Mouse (Mus musculus) retina, embryonic 14.5 days (tissue): ENCODE measurements around the gene Dock7.
"Not testable (repeated sequence)": the region's sequence is repeated elsewhere in the genome, so short reads cannot be mapped to it uniquely, and the experiment has no call there.

Source experiments
- DNase-seq: peaks from one replicate; pipeline ENCODE4 v3.0.0-alpha.2; 2015; ENCODE audit warnings: low spot score

Gene Dock7

DNA sequence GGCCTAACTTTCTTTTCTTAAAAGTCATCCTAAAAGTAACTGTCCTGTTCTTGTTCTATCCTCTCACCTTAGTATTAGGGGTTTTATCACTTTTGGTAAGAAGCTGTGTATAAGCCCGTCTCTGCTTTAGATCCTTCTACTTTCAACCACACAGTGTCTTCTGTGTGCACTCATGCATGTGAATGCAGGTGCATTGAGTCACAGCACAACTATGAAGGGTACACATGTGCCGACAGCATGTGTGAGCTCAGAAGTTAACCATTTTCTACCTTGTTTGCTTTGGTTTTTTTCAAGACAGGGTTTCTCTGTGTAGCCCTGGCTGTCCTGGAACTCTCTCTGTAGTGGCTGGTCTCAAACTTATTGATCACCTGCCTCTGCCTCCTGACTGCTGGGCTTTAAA is 114.4 kb downstream of the Dock7 start:
- DNase-seq: no peak

GRCm38 (mm10) chr4:99005574-99005973 is 115.1 kb downstream of the Dock7 start:
- no peak for DNase-seq

GRCm38 (mm10) chr4:98993491-98993890 is 127.2 kb downstream of the Dock7 start:
- DNase-seq: no peak

- DNase-seq: no peak
These were observed 136.0 kb downstream of the Dock7 start for GRCm38 (mm10) chr4:98984701-98985100.

DNA sequence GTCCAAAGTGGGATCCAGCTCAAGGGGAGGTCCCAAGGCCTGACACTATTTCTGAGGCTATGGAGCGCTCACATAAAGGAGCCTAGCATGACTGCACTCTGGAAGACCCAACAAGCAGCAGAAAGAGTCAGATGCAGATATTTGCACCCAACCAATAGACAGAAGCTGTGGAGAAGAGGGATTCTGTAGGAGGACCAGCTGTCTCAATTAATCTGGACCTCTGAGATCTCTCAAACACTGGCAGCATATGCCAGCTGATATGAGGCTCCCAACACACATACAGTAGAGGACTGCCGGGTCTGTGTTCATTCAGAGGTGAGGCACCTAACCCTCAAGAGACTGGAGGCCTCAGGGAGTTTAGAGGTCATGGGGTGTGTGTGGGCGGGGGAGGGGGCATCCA is 140.7 kb downstream of the Dock7 start:
- not testable (repeated sequence) for DNase-seq

DNA sequence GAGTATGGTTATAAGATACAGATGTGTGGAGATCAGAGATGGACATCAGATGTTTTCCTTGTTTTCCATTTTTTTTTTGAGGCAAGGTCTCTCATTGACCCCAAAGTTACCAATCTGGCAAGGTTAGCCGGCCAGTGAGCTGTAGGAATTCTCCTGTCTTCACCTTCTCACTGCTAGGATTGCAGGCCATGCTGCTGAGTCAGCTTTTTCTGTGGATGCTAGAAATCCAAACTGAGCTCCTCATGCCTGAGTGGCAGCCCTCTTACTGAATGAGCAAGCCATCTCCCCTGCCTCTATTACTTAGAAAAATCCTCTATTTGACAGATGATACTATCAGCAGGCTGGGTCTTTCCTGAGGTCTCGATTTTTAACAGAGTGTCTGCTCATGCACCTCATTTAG is 142.0 kb downstream of the Dock7 start:
- no peak for DNase-seq

DNA sequence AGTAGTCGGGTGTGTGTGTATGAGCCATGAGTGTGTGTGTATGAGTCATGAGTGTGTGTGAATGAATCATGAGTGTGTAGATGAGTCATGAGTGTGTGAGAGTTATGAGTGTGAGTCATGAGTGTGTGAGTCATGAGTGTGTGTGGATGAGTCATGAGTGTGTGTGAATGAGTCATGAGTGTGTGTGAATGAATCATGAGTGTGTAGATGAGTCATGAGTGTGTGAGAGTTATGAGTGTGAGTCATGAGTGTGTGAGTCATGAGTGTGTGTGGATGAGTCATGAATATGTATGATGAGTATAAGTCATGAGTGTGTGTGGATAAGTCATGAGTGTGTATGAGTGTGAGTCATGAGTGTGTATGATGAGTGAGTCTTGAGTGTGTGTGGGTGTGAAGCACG is 142.4 kb downstream of the Dock7 start:
- DNase-seq: not testable (repeated sequence)

DNA sequence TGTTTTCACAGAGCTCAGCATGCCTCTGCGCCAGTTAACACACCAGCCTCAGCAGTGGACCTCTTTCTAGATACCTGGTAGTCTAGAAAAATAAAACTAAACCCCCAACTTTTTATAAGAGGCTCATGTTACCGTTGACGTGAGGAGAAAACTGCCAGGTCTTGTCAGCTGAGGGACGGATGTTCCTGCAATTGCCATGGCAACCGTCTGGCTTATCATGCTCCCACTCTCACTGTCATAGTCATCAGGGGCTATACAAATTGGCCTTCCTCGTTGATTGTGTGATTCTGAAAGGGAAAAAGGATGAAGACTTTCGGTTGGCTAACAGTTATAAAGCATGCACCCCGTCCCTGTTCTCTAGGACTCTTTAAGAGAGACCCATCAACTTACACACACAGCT is 145.0 kb downstream of the Dock7 start:
- DNase-seq: no peak

- no peak for DNase-seq
These were observed 150.8 kb downstream of the Dock7 start for GRCm38 (mm10) chr4:98969946-98970345.

- DNase-seq: no peak
These were observed 160.5 kb downstream of the Dock7 start for GRCm38 (mm10) chr4:98960243-98960642.

- DNase-seq: no peak
These were observed 164.7 kb downstream of the Dock7 start for GRCm38 (mm10) chr4:98955986-98956385.

DNA sequence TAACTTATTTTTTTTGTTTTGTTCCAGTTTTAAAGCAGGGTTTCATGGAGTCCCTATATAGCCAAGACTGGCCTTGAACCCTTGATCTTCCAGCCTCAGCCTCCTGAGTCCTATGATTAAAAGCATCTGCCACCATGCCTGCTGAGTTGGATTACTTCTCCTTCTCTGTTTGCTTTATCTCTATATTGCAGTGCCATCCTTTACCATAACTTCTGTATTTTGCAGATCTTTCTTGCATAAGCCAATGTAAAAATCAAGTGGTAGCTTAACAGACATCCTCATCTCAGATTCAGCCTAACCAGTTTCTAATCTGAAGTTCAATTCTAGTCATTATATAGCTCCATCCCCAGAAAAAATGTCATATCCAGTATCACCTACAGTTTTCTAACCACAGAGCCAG is 170.2 kb downstream of the Dock7 start:
- no peak for DNase-seq

GRCm38 (mm10) chr4:98938210-98938609 is 182.5 kb downstream of the Dock7 start:
- DNase-seq: not testable (repeated sequence)

- DNase-seq: no peak
These were observed 184.7 kb downstream of the Dock7 start for GRCm38 (mm10) chr4:98936036-98936435.

DNA sequence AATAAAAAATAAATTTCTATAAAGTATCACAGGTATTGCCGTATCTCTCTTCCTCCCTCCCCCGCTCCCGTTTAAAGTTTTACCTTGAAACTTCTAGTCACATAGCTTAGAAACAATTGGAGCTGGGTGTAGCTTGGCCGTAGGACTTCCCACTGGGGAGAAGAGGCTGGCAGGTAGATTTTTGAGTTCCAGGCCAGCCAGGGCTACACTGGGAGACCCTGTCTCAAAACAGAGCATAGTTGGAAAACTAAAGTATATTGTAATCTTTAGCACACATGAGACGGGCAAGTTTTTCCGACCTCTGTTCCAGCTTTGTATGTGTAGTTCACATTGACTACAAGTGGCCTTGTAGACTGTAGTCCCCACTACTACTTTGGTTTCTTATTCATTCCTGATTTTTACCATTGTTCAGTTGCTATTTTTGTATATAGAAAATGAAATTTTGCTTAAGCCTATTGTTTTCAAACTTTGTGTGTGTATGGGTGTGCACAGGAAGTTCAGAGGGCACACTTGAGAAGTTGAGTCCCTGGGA is 195.4 kb downstream of the Dock7 start:
- DNase-seq: no peak

- DNase-seq: no peak
These were observed 195.9 kb downstream of the Dock7 start for GRCm38 (mm10) chr4:98924906-98925178.

- peak; percentile 51 for DNase-seq
These were observed 196.4 kb downstream of the Dock7 start for GRCm38 (mm10) chr4:98924071-98924905.

DNA sequence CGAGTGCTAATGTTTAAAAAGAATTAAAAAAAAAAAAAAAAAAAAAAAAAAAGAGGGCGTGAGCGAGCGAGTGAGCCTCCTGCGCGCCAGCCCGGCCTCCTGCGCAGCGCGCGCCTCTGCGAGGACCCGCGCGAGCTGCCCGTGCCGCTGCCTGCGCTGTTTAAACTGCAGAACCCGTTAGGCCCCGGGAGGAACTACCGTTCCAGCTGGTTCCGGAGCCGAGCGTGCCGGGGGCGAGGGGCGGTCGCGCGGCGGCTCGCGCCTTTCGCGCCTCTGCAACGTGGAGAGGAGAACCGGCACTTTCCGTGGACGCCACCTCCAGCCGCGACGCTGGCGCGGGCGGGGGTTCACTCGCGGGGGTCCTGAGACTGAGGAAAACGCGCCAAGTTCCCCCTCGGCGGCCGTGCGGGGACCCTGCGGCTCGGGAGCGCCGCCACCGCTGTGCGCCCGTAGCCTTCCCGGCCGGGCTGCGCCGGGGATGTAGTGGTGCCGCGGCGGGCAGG is 197.1 kb downstream of the Dock7 start, which contains the start of gene Usp1:
Gene Usp1 (plus strand): TSS at position 243 of the 503 bp plus-strand sequence.
- DNase-seq: peak; percentile 82

- DNase-seq: peak; percentile 98
These were observed 197.8 kb downstream of the Dock7 start for GRCm38 (mm10) chr4:98922643-98923567.

GRCm38 (mm10) chr4:98922061-98922642 is 198.6 kb downstream of the Dock7 start:
- no peak for DNase-seq

DNA sequence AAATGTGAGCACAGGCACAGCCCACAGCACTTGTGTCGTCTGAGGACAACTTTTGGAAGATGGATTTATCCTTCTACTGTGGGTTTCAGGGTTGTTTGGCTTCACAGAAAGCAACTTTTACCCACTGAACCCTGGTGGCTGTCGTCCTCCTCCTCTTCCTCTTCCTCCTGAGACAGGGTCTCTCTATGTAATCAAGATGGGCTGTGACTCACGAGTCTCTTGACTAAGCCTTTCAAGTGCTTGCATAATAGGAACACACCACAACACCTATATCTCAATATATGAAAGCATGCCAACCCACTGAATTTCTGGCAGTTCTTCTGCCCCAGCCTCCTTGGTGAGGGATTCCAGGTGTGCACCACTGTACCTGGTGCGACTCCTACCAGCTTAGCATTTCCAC is 199.8 kb downstream of the Dock7 start:
- no peak for DNase-seq

GRCm38 (mm10) chr4:98918204-98918603 is 202.5 kb downstream of the Dock7 start:
- no peak for DNase-seq
